Mouse (Mus musculus): ENCODE measurements around the gene P2rx4.
"Not testable (repeated sequence)": the region's sequence is repeated elsewhere in the genome, so short reads cannot be mapped to it uniquely, and the experiment has no call there.

The P2rx4 gene

GRCm38 (mm10) chr5:122707276-122708181 lies at the start of gene P2rx4:
Gene P2rx4, plus strand, starts transcription at chr5:122707544.
- DNase-seq (ENCODE audit: low spot score in 2 of 2), result peak; percentile 73

GRCm38 (mm10) chr5:122662501-122662900 lies 44.8 kb upstream of the P2rx4 start:
- no peak for DNase-seq (ENCODE audit: low spot score in 2 of 2)

DNA sequence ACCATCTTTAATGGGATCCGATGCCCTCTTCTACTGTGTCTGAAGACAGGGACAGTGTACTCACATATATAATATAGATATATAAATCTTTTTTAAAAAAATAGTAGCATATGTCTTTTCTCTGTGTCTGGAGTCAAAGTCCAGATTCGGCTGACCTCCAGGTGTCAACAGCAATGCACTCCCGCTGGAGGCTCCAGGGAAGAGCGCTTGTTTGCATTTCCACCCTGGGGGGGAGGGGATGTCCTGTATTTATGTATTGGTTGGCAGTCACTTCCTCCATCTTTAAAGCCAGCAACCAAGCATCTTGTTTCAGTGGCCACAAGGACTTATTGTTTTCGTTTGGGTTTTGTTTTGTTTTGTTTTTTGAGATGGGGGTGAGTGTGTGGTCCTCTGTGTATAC lies 42.3 kb upstream of the P2rx4 start:
- no peak for DNase-seq (ENCODE audit: low spot score in 2 of 2)

GRCm38 (mm10) chr5:122668981-122669897 lies 38.1 kb upstream of the P2rx4 start:
- DNase-seq (ENCODE audit: low spot score in 2 of 2), result no peak

DNA sequence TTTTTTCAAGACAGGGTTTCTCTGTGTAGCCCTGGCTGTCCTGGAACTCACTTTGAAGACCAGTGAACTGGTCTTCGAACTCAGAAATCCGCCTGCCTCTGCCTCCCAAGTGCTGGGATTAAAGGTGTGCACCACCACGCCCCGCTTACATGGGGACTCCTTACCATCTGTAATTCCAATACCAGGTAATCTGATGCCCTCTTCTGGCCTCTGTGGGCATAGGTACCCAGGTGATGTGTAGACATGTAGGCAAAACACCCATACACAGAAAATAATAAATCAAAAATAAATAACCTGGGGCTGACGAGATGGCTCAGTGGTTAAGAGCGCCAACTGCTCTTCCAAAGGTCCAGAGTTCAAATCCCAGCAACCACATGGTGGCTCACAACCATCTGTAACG lies 35.7 kb upstream of the P2rx4 start:
- not testable (repeated sequence) for DNase-seq (ENCODE audit: low spot score in 2 of 2)

- DNase-seq (ENCODE audit: low spot score in 2 of 2), result no peak
Measured at GRCm38 (mm10) chr5:122672298-122672697, 35.0 kb upstream of the P2rx4 start.

DNA sequence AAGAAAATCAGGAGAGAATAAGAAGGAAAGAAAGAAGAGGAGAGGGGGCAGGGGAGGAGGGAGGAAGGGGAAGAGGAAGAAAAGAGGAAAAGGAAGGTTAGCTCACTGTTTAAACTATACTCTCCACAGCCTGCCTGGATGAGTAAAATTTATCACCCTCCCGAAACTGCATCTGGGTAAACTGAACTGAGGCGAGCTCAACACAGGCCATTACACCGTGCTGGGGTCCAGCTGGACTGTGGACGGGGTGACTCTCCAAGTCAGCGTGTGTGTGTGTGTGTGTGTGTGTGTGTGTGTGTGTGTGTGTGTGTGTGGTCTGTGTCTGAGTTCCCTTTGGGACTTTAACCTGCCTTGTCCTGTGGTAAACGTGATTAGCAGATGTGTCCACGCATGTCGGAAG lies 31.3 kb upstream of the P2rx4 start:
- no peak for DNase-seq (ENCODE audit: low spot score in 2 of 2)

- DNase-seq (ENCODE audit: low spot score in 2 of 2), result no peak
Measured at GRCm38 (mm10) chr5:122677983-122678382, 29.4 kb upstream of the P2rx4 start.

GRCm38 (mm10) chr5:122679881-122680280 lies 27.5 kb upstream of the P2rx4 start:
- no peak for DNase-seq (ENCODE audit: low spot score in 2 of 2)

DNA sequence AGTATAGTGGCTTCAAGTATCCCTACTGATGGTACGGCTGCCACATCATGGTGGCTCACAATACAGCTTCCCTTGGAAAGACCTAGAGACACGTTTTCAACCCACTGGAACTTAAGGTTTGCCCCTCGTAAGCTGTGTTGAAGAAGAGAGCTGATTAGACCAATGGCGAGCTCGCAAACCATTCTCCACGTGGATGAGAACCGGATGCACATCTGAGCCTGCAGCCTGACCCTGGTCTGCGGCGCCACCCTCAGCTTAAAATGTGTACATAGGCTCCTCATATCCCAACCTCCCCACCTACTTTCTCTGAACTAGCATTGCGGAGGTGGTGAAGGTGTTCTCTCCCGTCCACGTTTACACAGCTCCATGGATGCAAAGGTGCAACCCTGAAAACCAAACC lies 26.1 kb upstream of the P2rx4 start:
- DNase-seq (ENCODE audit: low spot score in 2 of 2), result no peak

DNA sequence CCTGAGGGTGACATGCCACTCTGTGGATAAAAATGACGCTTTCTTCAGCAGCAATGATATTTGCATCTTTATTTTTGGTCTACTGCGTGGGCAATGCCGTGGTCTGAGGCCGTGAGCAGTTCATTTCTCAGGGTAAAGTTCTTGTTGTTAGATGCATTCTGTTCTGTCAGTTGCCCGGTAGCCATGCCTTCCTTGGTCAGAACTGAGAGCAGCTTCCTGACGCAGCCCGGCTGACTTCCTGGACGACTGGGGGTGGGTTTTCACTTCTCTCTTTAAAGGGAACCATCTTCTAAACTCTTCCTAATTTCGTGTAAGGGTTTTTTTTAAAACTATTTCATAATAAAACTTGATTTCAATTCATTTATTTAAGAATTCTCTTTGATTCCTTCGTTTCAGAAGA lies 23.4 kb upstream of the P2rx4 start:
- DNase-seq (ENCODE audit: low spot score in 2 of 2), result no peak

DNA sequence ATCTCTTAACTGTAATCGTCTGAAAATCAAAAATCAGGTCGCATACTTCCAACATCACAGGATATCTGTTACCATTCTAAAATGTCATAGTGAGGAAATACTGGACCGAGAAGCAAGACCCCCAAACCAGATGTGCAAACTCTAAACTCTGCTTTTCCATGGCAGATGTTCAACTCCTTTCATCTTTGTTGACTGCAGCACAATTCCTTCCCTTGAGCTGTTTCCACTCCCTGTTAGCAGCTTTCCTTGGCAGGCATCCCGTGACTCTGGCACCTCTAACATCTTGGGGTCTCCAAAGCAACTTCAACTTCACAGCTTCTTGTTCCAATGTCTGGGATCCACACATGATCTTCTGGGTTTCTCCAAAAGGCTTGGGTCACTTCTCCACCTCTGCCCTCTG lies 20.0 kb upstream of the P2rx4 start:
- no peak for DNase-seq (ENCODE audit: low spot score in 2 of 2)

DNA sequence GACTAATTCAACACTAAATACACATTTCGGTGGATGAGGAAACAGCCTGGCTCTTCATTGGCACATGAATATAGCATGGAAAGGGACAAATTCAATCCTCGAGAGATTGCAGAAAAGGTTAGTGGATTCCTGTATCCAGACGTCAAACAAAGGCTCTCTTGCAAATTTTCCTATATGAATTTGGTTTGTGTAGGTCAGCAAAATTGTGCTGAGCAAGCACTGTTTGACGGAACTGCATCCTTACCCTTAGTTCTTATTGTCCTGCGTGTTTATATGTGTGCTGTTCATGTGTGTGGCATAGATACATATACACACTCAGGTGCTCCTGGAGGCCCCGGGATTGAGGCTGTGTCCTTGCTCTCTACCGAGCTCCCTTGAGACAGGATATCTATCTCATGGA lies 18.2 kb upstream of the P2rx4 start:
- DNase-seq (ENCODE audit: low spot score in 2 of 2), result no peak

DNA sequence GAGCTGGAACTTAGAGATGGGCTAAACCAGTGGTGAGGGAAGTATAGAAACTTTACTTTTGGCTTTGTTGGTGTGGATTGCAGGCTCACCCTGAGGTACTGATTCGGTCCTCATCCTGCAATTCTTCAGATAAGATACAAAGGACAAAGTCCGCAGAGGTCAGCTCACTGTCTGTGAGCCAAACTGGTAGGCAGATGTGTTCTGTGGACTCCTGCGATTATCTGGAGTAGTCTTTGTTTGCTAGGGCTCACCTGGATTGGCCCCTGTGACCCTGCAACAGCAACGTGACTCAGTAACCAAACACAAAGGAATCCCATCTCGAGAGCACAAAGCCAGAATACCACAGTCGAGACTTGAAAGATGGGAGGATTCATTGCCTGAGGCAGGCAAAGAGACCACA lies 16.9 kb upstream of the P2rx4 start:
- no peak for DNase-seq (ENCODE audit: low spot score in 2 of 2)

DNA sequence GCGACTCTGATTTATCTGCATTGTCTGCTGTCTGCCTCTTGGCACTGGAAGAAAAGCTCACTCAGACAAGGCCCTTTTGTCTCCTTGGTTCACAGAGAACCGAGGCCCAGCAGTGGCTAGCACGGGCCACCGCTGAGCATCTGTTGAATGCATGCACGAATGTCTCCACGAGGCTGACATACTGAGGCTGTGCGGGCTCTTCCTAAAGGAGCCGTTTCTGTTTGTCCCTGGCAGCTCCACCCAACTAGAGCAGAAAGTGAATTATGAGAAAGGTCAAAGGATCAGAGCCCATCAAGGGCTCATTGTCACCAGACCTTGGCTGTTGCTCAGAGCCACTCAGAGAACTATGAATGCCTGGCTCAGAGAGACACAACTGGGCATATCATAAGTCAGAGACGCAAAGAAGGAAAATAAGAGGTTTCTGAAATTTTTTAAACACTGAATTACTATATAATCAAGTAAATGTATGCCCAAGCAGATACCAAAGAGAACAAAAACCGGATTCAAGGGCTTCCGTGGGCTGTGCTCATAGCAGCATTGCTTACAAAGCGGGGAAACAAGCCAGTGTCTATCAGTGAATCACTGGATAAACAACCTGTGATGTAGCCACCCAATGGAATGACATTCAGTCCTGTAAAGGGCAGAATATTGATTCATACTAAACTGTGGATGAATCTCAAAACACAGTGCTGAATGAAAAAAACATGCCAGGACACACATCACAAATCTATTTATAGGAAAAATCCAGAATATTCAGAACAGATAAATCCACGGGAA lies 13.7 kb upstream of the P2rx4 start:
- DNase-seq (ENCODE audit: low spot score in 2 of 2), result no peak

- DNase-seq (ENCODE audit: low spot score in 2 of 2), result no peak
Measured at GRCm38 (mm10) chr5:122695516-122695915, 11.8 kb upstream of the P2rx4 start.

DNA sequence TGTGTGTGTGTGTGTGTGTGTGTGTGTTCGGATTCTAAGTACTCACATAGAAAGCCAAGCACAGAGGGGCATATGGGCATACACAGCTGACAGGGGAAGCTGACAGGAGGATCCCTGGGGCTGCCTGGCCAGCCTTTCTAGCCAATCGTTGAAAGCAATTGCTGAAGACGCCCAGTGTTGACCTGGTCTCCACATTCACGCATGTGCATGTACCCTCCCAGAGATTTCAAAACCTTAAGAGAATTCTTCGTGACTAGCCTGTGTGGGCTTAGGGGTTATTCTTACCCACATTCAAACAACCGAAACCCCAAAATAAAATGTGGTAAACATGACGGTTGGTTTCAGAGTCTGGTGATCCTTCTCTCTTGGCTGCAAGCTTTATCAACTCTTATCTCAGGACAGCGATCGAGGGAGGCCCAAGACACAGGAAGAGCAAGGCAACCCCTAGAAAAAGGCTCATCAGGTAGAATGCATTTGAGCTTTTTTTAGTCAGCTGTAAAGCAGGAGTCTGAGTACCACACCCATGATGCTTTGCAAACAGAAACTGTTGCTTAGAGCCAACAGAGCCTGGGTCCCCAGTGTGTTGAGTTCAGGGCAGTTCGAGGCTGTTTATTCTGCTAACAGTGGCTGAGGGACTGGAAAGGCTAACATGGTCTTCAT lies 9.2 kb upstream of the P2rx4 start:
- no peak for DNase-seq (ENCODE audit: low spot score in 2 of 2)

GRCm38 (mm10) chr5:122698701-122699060 lies 8.7 kb upstream of the P2rx4 start:
- no peak for DNase-seq (ENCODE audit: low spot score in 2 of 2)

DNA sequence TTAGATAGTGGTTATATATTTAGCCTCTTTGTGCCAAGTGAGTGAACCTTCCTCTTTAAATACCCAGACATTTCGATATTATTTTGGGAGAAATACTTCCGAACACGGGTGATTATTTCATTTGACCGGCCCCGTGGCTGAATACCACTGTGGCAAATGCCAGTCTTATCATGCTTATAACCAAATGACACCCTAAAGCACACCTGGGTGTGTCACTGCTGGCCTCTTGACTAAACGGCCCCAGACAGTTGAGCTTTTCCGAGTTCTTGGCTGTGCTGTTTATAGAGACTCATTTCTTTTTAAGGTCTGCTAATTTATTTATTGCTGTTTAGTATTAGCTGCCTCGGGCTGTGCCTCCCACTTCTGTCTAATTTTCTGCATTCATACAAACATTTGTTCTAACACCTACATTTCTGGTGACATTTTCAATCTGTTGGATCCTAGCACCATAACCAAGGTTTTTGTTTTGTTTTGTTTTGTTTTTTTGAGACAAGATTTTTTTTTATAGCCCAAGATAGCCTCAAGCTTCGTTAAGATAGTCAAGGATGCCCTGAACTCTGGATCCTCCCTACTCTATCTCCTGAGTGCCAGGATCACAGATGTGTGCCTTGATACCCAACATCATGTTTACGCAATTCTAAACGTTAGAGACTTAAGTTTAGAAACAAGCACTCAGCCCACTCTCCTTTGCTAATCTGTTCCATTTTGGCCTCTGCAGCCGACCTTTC lies 7.1 kb upstream of the P2rx4 start:
- no peak for DNase-seq (ENCODE audit: low spot score in 2 of 2)

GRCm38 (mm10) chr5:122700837-122701212 lies 6.5 kb upstream of the P2rx4 start:
- no peak for DNase-seq (ENCODE audit: low spot score in 2 of 2)

- DNase-seq (ENCODE audit: low spot score in 2 of 2), result no peak
Measured at GRCm38 (mm10) chr5:122702156-122702555, 5.2 kb upstream of the P2rx4 start.
